In genomic region chr2:150643726-150644415, GRCm38 (mm10) we compare ENCODE assay signal across 10 mouse cellular contexts. TPM values are rescaled to one million over a fixed set of nuclear protein-coding genes. Genes with fewer than 3 reads are reported as not detected.
DNase-seq lines count a peak whose midpoint lies in the region; ATAC-seq and TF ChIP-seq lines count a peak whose summit lies in the region.
"Had no signal": no experiment of that assay in that cellular context is flagged by ENCODE, and none has a peak within 500 bp of the region (broad histone marks: within the 10 kb centered on the region; RNA-seq: fewer than 3 reads in every experiment).

No protein-coding gene starts in this region.

- peak overlapping the region; percentile 37; the same call in 1 of the 2 replicates for H3K9ac ChIP-seq in ES-E14 (ENCODE audit: insufficient read depth, low read depth, low read length, poor library complexity, severe bottlenecking)
- no peak overlapping the region; the same call in 1 of the 2 replicates for H3K9ac ChIP-seq in hindbrain, embryonic 11.5 days (ENCODE audit: low read depth, low read length)
- no peak overlapping the region for H3K9ac ChIP-seq in liver, embryonic 12.5 days
- H3K9ac ChIP-seq in stomach, embryonic 14.5 days (replicated peaks; ENCODE audit: low read depth, low read length): no peak overlapping the region
- H3K9ac ChIP-seq: heart, embryonic 15.5 days had no signal

- WGBS in hindbrain, embryonic 11.5 days: 50% methylated on average over 8 of the region's 8 CpGs
- 72% methylated on average over 8 of the region's 8 CpGs for WGBS in liver, embryonic 12.5 days (ENCODE audit: insufficient replicate concordance)
- 77% methylated on average over 8 of the region's 8 CpGs for WGBS in stomach, embryonic 14.5 days

- peak; percentile 99 for ATAC-seq in hindbrain, embryonic 11.5 days (ENCODE audit: low FRiP score)
- peak; percentile 71 for ATAC-seq in liver, embryonic 12.5 days
- ATAC-seq in stomach, embryonic 14.5 days (ENCODE audit: insufficient number of reproducible peaks, insufficient read depth, low FRiP score, low read depth): peak; percentile 78; the same call in 1 of the 2 replicates

- H3K27ac ChIP-seq in ES-E14 (ENCODE audit: insufficient read depth, low read depth, low read length, poor library complexity, severe bottlenecking): no peak overlapping the region
- peak overlapping the region; percentile 94 for H3K27ac ChIP-seq in hindbrain, embryonic 11.5 days (ENCODE audit: low read depth, low read length)
- no peak overlapping the region for H3K27ac ChIP-seq in liver, embryonic 12.5 days
- 0 out of 2 replicates have a peak overlapping the region, but pooled peaks have one; percentile 39 for H3K27ac ChIP-seq in stomach, embryonic 14.5 days (ENCODE audit: low read length)
- H3K27ac ChIP-seq: heart, embryonic 15.5 days had no signal

- no peaks in the 10 kb centered on the region; the same call in 1 of the 2 replicates for H3K36me3 ChIP-seq in ES-E14 (ENCODE audit: control insufficient read depth, insufficient read depth, low read length, poor library complexity, severe bottlenecking)
- no peaks in the 10 kb centered on the region for H3K36me3 ChIP-seq in hindbrain, embryonic 11.5 days (ENCODE audit: control insufficient read depth, insufficient read depth, low read length)
- H3K36me3 ChIP-seq in liver, embryonic 12.5 days: peaks cover 52% of the 10 kb centered on the region
- no peaks in the 10 kb centered on the region for H3K36me3 ChIP-seq in stomach, embryonic 14.5 days (ENCODE audit: control insufficient read depth, insufficient read depth, low read length)
- H3K36me3 ChIP-seq: heart, embryonic 15.5 days had no signal

- no peaks in the 10 kb centered on the region for H3K27me3 ChIP-seq in hindbrain, embryonic 11.5 days (ENCODE audit: control insufficient read depth, insufficient read depth, low read length)
- no peaks in the 10 kb centered on the region for H3K27me3 ChIP-seq in liver, embryonic 12.5 days (replicated peaks)
- no peaks in the 10 kb centered on the region for H3K27me3 ChIP-seq in stomach, embryonic 14.5 days (ENCODE audit: control insufficient read depth, insufficient read depth, low read length)
- H3K27me3 ChIP-seq: heart, embryonic 15.5 days had no signal

- in situ Hi-C loops in ES-E14 (cut with MboI; ENCODE audit: low sequenced_read_pairs in 2 of 2, unreplicated experiment in 2 of 2): no loop called here

- H3K4me3 ChIP-seq in ES-E14 (ENCODE audit: insufficient read depth in 1 of 2, low read depth in 1 of 2, low read length in 2 of 2, poor library complexity in 1 of 2, severe bottlenecking in 1 of 2): no peak overlapping the region
- H3K4me3 ChIP-seq in hindbrain, embryonic 11.5 days (ENCODE audit: low read depth, low read length): no peak overlapping the region
- H3K4me3 ChIP-seq in liver, embryonic 12.5 days: no peak overlapping the region
- H3K4me3 ChIP-seq in stomach, embryonic 14.5 days (ENCODE audit: low read depth, low read length): no peak overlapping the region
- H3K4me3 ChIP-seq: heart, embryonic 15.5 days had no signal

- no peak for DNase-seq in ES-E14 (ENCODE audit: low read depth, low spot score)
- peak; percentile 27 for DNase-seq in cerebellum, adult 9-10 months
- peak; percentile 76 for DNase-seq in hindbrain, embryonic 11.5 days (ENCODE audit: low spot score)
- no peak for DNase-seq in kidney, postnatal 36 days
- DNase-seq in ovary, postnatal 10 days (ENCODE audit: low spot score): no peak
- no peak for DNase-seq in urinary bladder, postnatal 25 days (ENCODE audit: low spot score)

- no peak overlapping the region for H3K4me2 ChIP-seq in hindbrain, embryonic 11.5 days (replicated peaks; ENCODE audit: low read depth, low read length)
- no peak overlapping the region for H3K4me2 ChIP-seq in liver, embryonic 12.5 days
- H3K4me2 ChIP-seq in stomach, embryonic 14.5 days (replicated peaks; ENCODE audit: low read depth, low read length): no peak overlapping the region
- H3K4me2 ChIP-seq: heart, embryonic 15.5 days had no signal

- H3K4me1 ChIP-seq in ES-E14 (ENCODE audit: control insufficient read depth in 2 of 2, insufficient read depth in 2 of 2, low read length in 2 of 2, poor library complexity in 1 of 2): peaks cover 0 to 13% of the 10 kb centered on the region in 2 experiments; a peak in 1 of 4 replicates
- H3K4me1 ChIP-seq in hindbrain, embryonic 11.5 days (replicated peaks; ENCODE audit: control insufficient read depth, insufficient read depth, low read length): peaks cover 4% of the 10 kb centered on the region; the same call in 1 of the 2 replicates
- H3K4me1 ChIP-seq in liver, embryonic 12.5 days: peaks cover 49% of the 10 kb centered on the region
- H3K4me1 ChIP-seq in stomach, embryonic 14.5 days (ENCODE audit: control insufficient read depth, insufficient read depth, low read length): 0 out of 2 replicates have a peak, but pooled peaks cover 2% of the 10 kb centered on the region
- H3K4me1 ChIP-seq: heart, embryonic 15.5 days had no signal

- H3K9me3 ChIP-seq in ES-E14 (ENCODE audit: control insufficient read depth, insufficient read depth, low read depth, low read length): no peaks in the 10 kb centered on the region
- no peaks in the 10 kb centered on the region for H3K9me3 ChIP-seq in hindbrain, embryonic 11.5 days (ENCODE audit: control insufficient read depth, low read length)
- no peaks in the 10 kb centered on the region for H3K9me3 ChIP-seq in liver, embryonic 12.5 days (replicated peaks)
- no peaks in the 10 kb centered on the region for H3K9me3 ChIP-seq in stomach, embryonic 14.5 days (ENCODE audit: control insufficient read depth, low read depth, low read length)
- H3K9me3 ChIP-seq: heart, embryonic 15.5 days had no signal

TF ChIP-seq in ES-E14, 5 proteins besides CTCF, POLR2A, EP300 and RAD21:
- no peak for TF ChIP-seq ZC3H11A (IDR thresholded peaks at IDR 0.05; ENCODE audit: borderline replicate concordance, low read depth, low read length)
- no peak for TF ChIP-seq HCFC1 (IDR thresholded peaks at IDR 0.05; ENCODE audit: borderline replicate concordance, insufficient read depth, low read length)
- no peak for TF ChIP-seq ZNF384 (IDR thresholded peaks at IDR 0.05; ENCODE audit: low read depth, low read length)
- TF ChIP-seq CHD2 (IDR thresholded peaks at IDR 0.05; ENCODE audit: low read depth, low read length): no peak
- no peak for TF ChIP-seq MAFK (IDR thresholded peaks at IDR 0.05; ENCODE audit: insufficient read depth, low read depth, low read length)

RNA-seq across cellular contexts. Expression of gene Acss1, which starts 24.4 kb away (rescaled TPM):
- total RNA-seq in ES-E14 (2012; rRNA removed): 3.2 and 4.0 TPM in 2 replicates
- polyA plus RNA-seq in hindbrain, embryonic 11.5 days (2014; fragmentation: Nextera tagmentation; extraction: Ambion mirVana): 31.4 and 31.9 TPM in 2 replicates
- 47.4 and 53.8 TPM in 2 replicates for polyA plus RNA-seq in liver, embryonic 12.5 days (2016; fragmentation: Nextera tagmentation; extraction: Ambion mirVana)
- polyA plus RNA-seq in stomach, embryonic 14.5 days (2014; fragmentation: Nextera tagmentation; extraction: Ambion mirVana): 28.7 and 29.1 TPM in 2 replicates

RNA-seq across cellular contexts. Expression of gene Apmap, which starts 35.5 kb away (rescaled TPM):
- total RNA-seq in ES-E14 (2012; rRNA removed): 35.0 and 44.0 TPM in 2 replicates
- 40.3 and 42.6 TPM in 2 replicates for polyA plus RNA-seq in hindbrain, embryonic 11.5 days (2014; fragmentation: Nextera tagmentation; extraction: Ambion mirVana)
- 28.2 and 28.6 TPM in 2 replicates for polyA plus RNA-seq in liver, embryonic 12.5 days (2016; fragmentation: Nextera tagmentation; extraction: Ambion mirVana)
- 37.5 and 40.2 TPM in 2 replicates for polyA plus RNA-seq in stomach, embryonic 14.5 days (2014; fragmentation: Nextera tagmentation; extraction: Ambion mirVana)

RNA-seq across cellular contexts. Expression of gene Vsx1, which starts 45.3 kb away (rescaled TPM):
- 0.13 TPM in 1 of 2 replicates, not detected in the other for total RNA-seq in ES-E14 (2012; rRNA removed)
- polyA plus RNA-seq in hindbrain, embryonic 11.5 days (2014; fragmentation: Nextera tagmentation; extraction: Ambion mirVana): 1.1 and 1.9 TPM in 2 replicates
- polyA plus RNA-seq in liver, embryonic 12.5 days (2016; fragmentation: Nextera tagmentation; extraction: Ambion mirVana): not detected in 2 replicates
- not detected in 2 replicates for polyA plus RNA-seq in stomach, embryonic 14.5 days (2014; fragmentation: Nextera tagmentation; extraction: Ambion mirVana)
- polyA plus RNA-seq: heart, embryonic 15.5 days; small intestine, adult 2 months had no signal

Comparison
In these comparisons a context has a peak if more than half of its experiments do, and no peak if none do; other contexts are left out.
1. DNase-seq: peak in cerebellum, adult 9-10 months (single experiment) and hindbrain, embryonic 11.5 days (single experiment); none in ES-E14 (single experiment), kidney, postnatal 36 days (0 of 2), ovary, postnatal 10 days (single experiment) and urinary bladder, postnatal 25 days (single experiment).
2. H3K27ac ChIP-seq: peak in hindbrain, embryonic 11.5 days (single experiment) and stomach, embryonic 14.5 days (single experiment); none in ES-E14 (single experiment) and liver, embryonic 12.5 days (single experiment).
3. Peak in every context shown above with its lines, with median percentiles within 50 percentile points of each other: ATAC-seq.